Mouse (Mus musculus) hindbrain, embryonic 13.5 days (tissue): ENCODE data around the gene Fam71f1. TPM values are rescaled to one million over a fixed set of nuclear protein-coding genes. Genes with fewer than 3 reads are reported as not detected.

Experiments used
- ATAC-seq: fragments of 200-750 bp; cut with Nextera tagmentation; 2 replicates; pipeline ENCODE4 v1.8.0; 2017; ENCODE audit warnings: moderate TSS enrichment; ENCODE audit not compliant: low FRiP score
- H3K27ac ChIP-seq: fragments of 300-500 bp; sonication (generic); 2 replicates; pipeline ENCODE4 v1.5.1; 2015; ENCODE audit warnings: inconsistent platforms, mild to moderate bottlenecking, moderate library complexity
- H3K27me3 ChIP-seq: fragments of 300-500 bp; sonication (generic); 2 replicates; pipeline ENCODE4 v1.6.1; 2015; ENCODE audit warnings: mild to moderate bottlenecking, inconsistent platforms
- H3K36me3 ChIP-seq: fragments of 300-500 bp; sonication (generic); 2 replicates; pipeline ENCODE4 v1.6.1; 2015; ENCODE audit warnings: mild to moderate bottlenecking, inconsistent platforms
- H3K4me1 ChIP-seq: fragments of 300-500 bp; sonication (generic); replicated peaks from 2 replicates; pipeline ENCODE4 v1.6.1; 2015; ENCODE audit warnings: inconsistent platforms
- H3K4me2 ChIP-seq: fragments of 300-500 bp; sonication (generic); 2 replicates; pipeline ENCODE4 v1.6.1; 2015; ENCODE audit warnings: inconsistent platforms, mild to moderate bottlenecking, moderate library complexity
- H3K4me3 ChIP-seq: fragments of 300-500 bp; sonication (generic); 2 replicates; pipeline ENCODE4 v1.5.1; 2015; ENCODE audit warnings: mild to moderate bottlenecking, inconsistent platforms
- H3K9ac ChIP-seq: fragments of 300-500 bp; sonication (generic); 2 replicates; pipeline ENCODE4 v1.6.1; 2015; ENCODE audit warnings: mild to moderate bottlenecking, inconsistent platforms
- H3K9me3 ChIP-seq: fragments of 300-500 bp; sonication (generic); 2 replicates; pipeline ENCODE4 v1.6.1; 2016; ENCODE audit warnings: inconsistent platforms
- WGBS: fragments of 180-500 bp; shearing (Covaris S2); methylation state at CpG from one replicate; pipeline ENCODE4 v1.1.7; 2015; 5-methylcytosine and 5-hydroxymethylcytosine counted together
- polyA plus RNA-seq: library from polyadenylated mRNA; unstranded; fragments of >200 nt; fragmentation: Nextera tagmentation; extraction: Ambion mirVana; gene quantifications from 2 replicates; pipeline ENCODE4 v1.2.1, GENCODE M21; 2015

The Fam71f1 gene
- polyA plus RNA-seq, 1 experiment from 2014 or later, result not detected

- H3K27me3 ChIP-seq, result no peaks in the 10 kb centered on the region
- no peak overlapping the region for H3K9ac ChIP-seq
- H3K4me3 ChIP-seq, result no peak overlapping the region
- no peak for ATAC-seq
- no peak overlapping the region for H3K4me2 ChIP-seq
- H3K36me3 ChIP-seq, result peaks cover 50% of the 10 kb centered on the region
- WGBS, result 95% methylated on average over 6 of the region's 6 CpGs
- H3K27ac ChIP-seq, result no peak overlapping the region
- H3K9me3 ChIP-seq, result no peaks in the 10 kb centered on the region
- no peaks in the 10 kb centered on the region for H3K4me1 ChIP-seq
Observed at GRCm38 (mm10) chr6:29379954-29380353, 61.0 kb downstream of the Fam71f1 start.

GRCm38 (mm10) chr6:29382442-29382841 is 63.5 kb downstream of the Fam71f1 start:
- 49% methylated on average over 2 of the region's 2 CpGs for WGBS
- ATAC-seq, result no peak
- H3K36me3 ChIP-seq, result peaks cover 26% of the 10 kb centered on the region

More at GRCm38 (mm10) chr6:29382442-29382841, 63.5 kb downstream of the Fam71f1 start:
- no peak overlapping the region for H3K4me3 ChIP-seq
- no peaks in the 10 kb centered on the region for H3K9me3 ChIP-seq
- H3K4me2 ChIP-seq, result no peak overlapping the region
- H3K27ac ChIP-seq, result no peak overlapping the region
- H3K27me3 ChIP-seq, result peaks cover 2% of the 10 kb centered on the region; the same call in 1 of the 2 replicates
- no peaks in the 10 kb centered on the region for H3K4me1 ChIP-seq
- H3K9ac ChIP-seq, result no peak overlapping the region

Other genes starting within 250 kb of the Fam71f1 start
- 41.2 and 41.5 TPM in 2 replicates for gene Rbm28, start 154.1 kb upstream of the Fam71f1 start, polyA plus RNA-seq
- 4.7 and 4.8 TPM in 2 replicates for gene Prrt4, start 139.6 kb upstream of the Fam71f1 start, polyA plus RNA-seq
- gene Impdh1, start 102.8 kb upstream of the Fam71f1 start, polyA plus RNA-seq, result 58.1 and 65.5 TPM in 2 replicates
- gene Hilpda, start 46.7 kb upstream of the Fam71f1 start, polyA plus RNA-seq, result 31.8 and 36.6 TPM in 2 replicates
- gene Fam71f2, start 39.5 kb upstream of the Fam71f1 start, polyA plus RNA-seq, result 0.47 and 0.53 TPM in 2 replicates
- gene Calu, start 28.9 kb downstream of the Fam71f1 start, polyA plus RNA-seq, result 164 and 168 TPM in 2 replicates
- 0.26 and 0.32 TPM in 2 replicates for gene Opn1sw, start 69.3 kb downstream of the Fam71f1 start, polyA plus RNA-seq
- gene Ccdc136, start 77.2 kb downstream of the Fam71f1 start, polyA plus RNA-seq, result 38.3 and 46.1 TPM in 2 replicates
- 5.0 and 5.8 TPM in 2 replicates for gene Flnc, start 114.1 kb downstream of the Fam71f1 start, polyA plus RNA-seq
- gene Atp6v1f, start 148.6 kb downstream of the Fam71f1 start, polyA plus RNA-seq, result 337 and 340 TPM in 2 replicates
- gene Atp6v1fnb, start 152.3 kb downstream of the Fam71f1 start, polyA plus RNA-seq, result 0.57 and 1.0 TPM in 2 replicates
- 20.1 and 20.5 TPM in 2 replicates for gene Kcp, start 188.8 kb downstream of the Fam71f1 start, polyA plus RNA-seq
- gene Irf5, start 207.5 kb downstream of the Fam71f1 start, polyA plus RNA-seq, result 2.1 and 2.7 TPM in 2 replicates